Mouse (Mus musculus) lung, adult 2 months (tissue): ENCODE data around the gene Phf19. TPM values are rescaled to one million over a fixed set of nuclear protein-coding genes. Genes with fewer than 3 reads are reported as not detected.

Experiments used
- DNase-seq: peaks from one replicate; pipeline ENCODE4 v3.0.0; 2022
- H3K4me1 ChIP-seq: fragments of 200-500 bp; 2 replicates; pipeline ENCODE4 v1.6.1; 2011; ENCODE audit warnings: low read length; ENCODE audit not compliant: control insufficient read depth, insufficient read depth
- H3K4me3 ChIP-seq: fragments of 200-500 bp; replicated peaks from 2 replicates; pipeline ENCODE3; 2011; ENCODE audit warnings: low read depth, mild to moderate bottlenecking, control low read depth, low read length; ENCODE audit errors: extremely low read depth
- CTCF ChIP-seq: fragments of 200-500 bp; IDR thresholded peaks from 2 replicates; pipeline ENCODE4 v1.5.1; 2011; ENCODE audit warnings: mild to moderate bottlenecking, low read length, control low read depth; ENCODE audit not compliant: insufficient read depth
- POLR2A ChIP-seq: fragments of 200-500 bp; IDR thresholded peaks from 2 replicates; pipeline ENCODE4 v1.6.1; 2011; ENCODE audit warnings: low read depth, mild to moderate bottlenecking, control low read depth, low read length, borderline replicate concordance; ENCODE audit errors: extremely low read depth
- WGBS: fragments of 180-500 bp; shearing (Covaris S2); methylation state at CpG from one replicate; pipeline ENCODE4 v1.1.7; 2018; 5-methylcytosine and 5-hydroxymethylcytosine counted together
- polyA plus RNA-seq: library from polyadenylated mRNA; depleted of rRNA; stranded (reverse); fragments of >200 nt; gene quantifications from 2 replicates; pipeline ENCODE4 v1.2.3, GENCODE M21; 2012

Phf19 gene
- polyA plus RNA-seq, 1 experiment: 1.5 TPM

- no peak for DNase-seq
- 76% methylated on average over 1 of the region's 1 CpGs for WGBS
- H3K4me1 ChIP-seq: no peaks in the 10 kb centered on the region; the same call in 1 of the 2 replicates
- no peak overlapping the region for H3K4me3 ChIP-seq
- TF ChIP-seq CTCF (no peak), POLR2A (no peak)
These were observed 43.6 kb upstream of the Phf19 start for GRCm38 (mm10) chr2:34957405-34957804.

GRCm38 (mm10) chr2:34956941-34957340, 43.1 kb upstream of the Phf19 start:
- no peak overlapping the region for H3K4me3 ChIP-seq
- WGBS: 63% methylated on average over 5 of the region's 5 CpGs
- no peak for DNase-seq
- no peaks in the 10 kb centered on the region; the same call in 1 of the 2 replicates for H3K4me1 ChIP-seq
- TF ChIP-seq CTCF (no peak), POLR2A (no peak)

GRCm38 (mm10) chr2:34954344-34954743, 40.5 kb upstream of the Phf19 start:
- no peak overlapping the region for H3K4me3 ChIP-seq
- no peak for TF ChIP-seq CTCF
- TF ChIP-seq POLR2A: no peak
- no peak for DNase-seq
- no peaks in the 10 kb centered on the region; the same call in 1 of the 2 replicates for H3K4me1 ChIP-seq

- TF ChIP-seq POLR2A (no peak), CTCF (no peak)
- no peak for DNase-seq
- H3K4me1 ChIP-seq: no peaks in the 10 kb centered on the region
- no peak overlapping the region for H3K4me3 ChIP-seq
- WGBS: 81% methylated on average over 2 of the region's 2 CpGs
These were observed 39.8 kb upstream of the Phf19 start for GRCm38 (mm10) chr2:34953547-34954116.

- 61% methylated on average over 4 of the region's 4 CpGs for WGBS
- no peak for DNase-seq
- TF ChIP-seq POLR2A: no peak
- no peak for TF ChIP-seq CTCF
These were observed 39.2 kb upstream of the Phf19 start for GRCm38 (mm10) chr2:34953018-34953417.

DNA sequence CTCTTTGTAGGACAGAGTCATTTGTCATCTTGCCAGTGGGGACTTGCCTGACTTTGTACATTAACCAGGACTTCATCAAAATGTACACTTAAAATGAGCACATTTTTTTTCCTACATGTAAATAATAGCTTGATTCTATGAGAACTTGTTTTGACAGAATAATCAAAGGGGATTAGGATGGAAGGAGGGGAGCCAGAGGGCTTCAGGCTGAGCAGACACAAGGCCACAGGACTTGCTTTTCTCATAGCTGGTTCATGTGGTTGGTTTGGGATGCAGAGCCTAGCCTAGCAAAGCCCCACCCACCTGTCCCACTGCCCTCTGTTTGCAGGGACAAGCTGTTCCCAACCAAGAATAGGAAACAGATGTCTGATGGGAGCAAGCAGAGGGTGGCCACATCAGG, 37.6 kb upstream of the Phf19 start:
- no peak overlapping the region for H3K4me3 ChIP-seq
- H3K4me1 ChIP-seq: no peaks in the 10 kb centered on the region
- no peak for DNase-seq
- no peak for TF ChIP-seq POLR2A

More at GRCm38 (mm10) chr2:34953018-34953417, 39.2 kb upstream of the Phf19 start:
- no peaks in the 10 kb centered on the region for H3K4me1 ChIP-seq
- no peak overlapping the region for H3K4me3 ChIP-seq

GRCm38 (mm10) chr2:34948622-34949021, 34.8 kb upstream of the Phf19 start:
- TF ChIP-seq POLR2A (no peak), CTCF (no peak)
- DNase-seq: no peak

DNA sequence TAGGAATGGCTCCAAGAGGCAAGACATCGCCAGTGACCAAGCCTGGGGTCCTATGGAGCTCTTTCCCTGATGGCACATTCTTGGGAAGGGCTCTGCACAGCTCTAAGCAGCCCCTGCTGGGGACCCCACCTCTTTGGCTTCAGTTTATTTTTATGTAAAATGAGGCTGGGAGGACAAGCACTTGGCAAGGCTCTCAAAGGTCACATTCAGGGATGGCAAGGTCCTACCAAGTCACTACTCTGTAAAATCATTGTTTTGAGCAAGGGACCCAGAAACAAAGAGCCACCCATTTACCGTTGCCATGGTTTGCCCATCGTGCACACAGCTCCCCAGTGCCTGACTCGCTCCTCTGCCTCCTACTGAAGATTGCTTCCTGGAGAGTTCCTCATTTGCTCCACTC, 32.2 kb upstream of the Phf19 start:
- Histone ChIP-seq H3K4me3 (no peak overlapping the region), H3K4me1 (no peaks in the 10 kb centered on the region)
- DNase-seq: peak; percentile 1
- no peak for TF ChIP-seq POLR2A
- no peak for TF ChIP-seq CTCF
- WGBS: 73% methylated on average over 4 of the region's 4 CpGs

More at GRCm38 (mm10) chr2:34948622-34949021, 34.8 kb upstream of the Phf19 start:
- H3K4me1 ChIP-seq: no peaks in the 10 kb centered on the region
- WGBS: 27% methylated on average over 2 of the region's 2 CpGs
- H3K4me3 ChIP-seq: no peak overlapping the region

GRCm38 (mm10) chr2:34945580-34945979, 31.8 kb upstream of the Phf19 start:
- Histone ChIP-seq H3K4me1 (no peaks in the 10 kb centered on the region), H3K4me3 (no peak overlapping the region)
- peak; percentile 3 for DNase-seq
- TF ChIP-seq POLR2A: no peak
- no peak for TF ChIP-seq CTCF
- 81% methylated on average over 4 of the region's 4 CpGs for WGBS

DNA sequence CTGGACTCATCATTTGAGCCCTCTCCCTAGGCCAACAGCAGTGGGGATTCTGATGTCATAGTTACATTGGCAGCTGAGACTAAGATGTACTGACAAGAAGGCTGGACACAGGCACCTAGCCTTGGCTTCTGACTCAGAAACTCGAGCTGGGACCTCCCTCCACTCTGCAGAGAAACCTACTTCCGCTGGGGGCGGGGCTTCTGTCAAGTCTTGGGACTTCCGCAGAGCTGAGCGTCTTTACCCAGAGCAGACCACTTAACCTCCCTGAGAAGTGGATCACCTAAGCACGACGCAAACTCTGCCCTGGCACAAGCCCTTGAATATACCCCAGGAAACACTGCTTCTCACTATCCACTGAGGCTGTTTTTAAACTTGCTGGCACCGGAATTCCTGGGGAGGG, 30.9 kb upstream of the Phf19 start:
- peak; percentile 71 for DNase-seq
- 11% methylated on average over 8 of the region's 8 CpGs for WGBS
- Histone ChIP-seq H3K4me3 (no peak overlapping the region), H3K4me1 (no peaks in the 10 kb centered on the region)
- TF ChIP-seq POLR2A (0 out of 2 replicates have a peak, but pooled peaks have one; percentile 16), CTCF (no peak)
